Comparison of ENCODE assay signal across 21 mouse cellular contexts in genomic region chr2:128380581-128380980, GRCm38 (mm10).
DNase-seq lines count a peak whose midpoint lies in the region; ATAC-seq and TF ChIP-seq lines count a peak whose summit lies in the region.
"Had no signal": no experiment of that assay in that cellular context is flagged by ENCODE, and none has a peak within 500 bp of the region (broad histone marks: within the 10 kb centered on the region; RNA-seq: fewer than 3 reads in every experiment).

No protein-coding gene starts in this region.

- no peak overlapping the region for H3K4me3 ChIP-seq in thymus, adult 2 months (ENCODE audit: control insufficient read depth, insufficient read depth, low read length)
- H3K4me3 ChIP-seq: forebrain, embryonic 13.5 days; heart, embryonic 15.5 days; limb, embryonic 12.5 days; neural tube, embryonic 12.5 days; stomach, embryonic 15.5 days had no signal

- intact Hi-C loops in left cerebral cortex, postnatal 14 days (cut with DNase I): no loop called here

- no peaks in the 10 kb centered on the region for H3K36me3 ChIP-seq in thymus, adult 2 months (ENCODE audit: control insufficient read depth, insufficient read depth, low read length)
- H3K36me3 ChIP-seq: heart, embryonic 15.5 days; limb, embryonic 12.5 days; neural tube, embryonic 12.5 days; stomach, embryonic 15.5 days had no signal

- no peak for ATAC-seq in CD4-positive, CD25-positive, alpha-beta regulatory T cell, adult 4 months
- ATAC-seq in inflammation-experienced regulatory T-cells, adult 6 months: peak; percentile 8
- ATAC-seq: forebrain, embryonic 13.5 days; liver, postnatal 0 days; lung, postnatal 0 days had no signal

- DNase-seq in CD4-positive, CD25-positive, alpha-beta regulatory T cell, adult 2 months (ENCODE audit: low read depth, low spot score): peak; percentile 54
- DNase-seq in 416B (ENCODE audit: low read depth): peak; percentile 77
- peak; percentile 67 for DNase-seq in NIH3T3 (ENCODE audit: low read depth)
- no peak for DNase-seq in thymus, postnatal 0 days (ENCODE audit: low spot score)
- no peak for DNase-seq in left cerebral cortex, postnatal 14 days (ENCODE audit: low spot score in 2 of 2)
- DNase-seq in thymus, adult 2 months: no peak
- DNase-seq: adrenal gland, adult 8-10 months; B cell, adult 2 months; cerebellum, adult 18-20 months; cerebellum, postnatal 14 days; kidney, adult 2 months; kidney, postnatal 14 days; liver, postnatal 0 days had no signal

- no peaks in the 10 kb centered on the region for H3K27me3 ChIP-seq in thymus, adult 2 months (ENCODE audit: control insufficient read depth, insufficient read depth, low read length)
- H3K27me3 ChIP-seq: forebrain, embryonic 13.5 days; heart, embryonic 15.5 days; limb, embryonic 12.5 days; neural tube, embryonic 12.5 days; stomach, embryonic 15.5 days had no signal

- TF ChIP-seq CTCF in thymus, adult 2 months (IDR thresholded peaks at IDR 0.05; ENCODE audit: borderline replicate concordance, control insufficient read depth, extremely low read depth, insufficient read depth, low read length, poor library complexity): no peak

- WGBS in thymus, adult 2 months: 40% methylated on average over 7 of the region's 7 CpGs

- H3K27ac ChIP-seq in thymus, adult 2 months (ENCODE audit: control insufficient read depth, insufficient read depth, low read length): no peak overlapping the region
- H3K27ac ChIP-seq: forebrain, embryonic 13.5 days; heart, embryonic 15.5 days; limb, embryonic 12.5 days; neural tube, embryonic 12.5 days; stomach, embryonic 15.5 days had no signal

- TF ChIP-seq POLR2A in thymus, adult 2 months (IDR thresholded peaks at IDR 0.05; ENCODE audit: control insufficient read depth, extremely low read depth, insufficient read depth, low read length, poor library complexity): no peak

- H3K4me1 ChIP-seq in thymus, adult 2 months (replicated peaks; ENCODE audit: control insufficient read depth, insufficient read depth, low read length): peaks cover 6% of the 10 kb centered on the region; the same call in 1 of the 2 replicates
- H3K4me1 ChIP-seq: neural tube, embryonic 12.5 days had no signal

Comparison
In these comparisons a context has a peak if more than half of its experiments do, and no peak if none do; other contexts are left out.
1. DNase-seq: peak in CD4-positive, CD25-positive, alpha-beta regulatory T cell, adult 2 months (single experiment), 416B (single experiment) and NIH3T3 (single experiment); none in thymus, postnatal 0 days (single experiment), left cerebral cortex, postnatal 14 days (0 of 2) and thymus, adult 2 months (single experiment).